Mouse (Mus musculus): ENCODE data around the gene Lpar1. TPM values are rescaled to one million over a fixed set of nuclear protein-coding genes. Genes with fewer than 3 reads are reported as not detected.
A peak's percentile ranks its signal among the peaks of the same experiment; 100 is the strongest.

Gene Lpar1
- polyA plus RNA-seq (2015; fragmentation: Nextera tagmentation; extraction: Ambion mirVana), result 2.4 TPM in 2 replicates

DNA sequence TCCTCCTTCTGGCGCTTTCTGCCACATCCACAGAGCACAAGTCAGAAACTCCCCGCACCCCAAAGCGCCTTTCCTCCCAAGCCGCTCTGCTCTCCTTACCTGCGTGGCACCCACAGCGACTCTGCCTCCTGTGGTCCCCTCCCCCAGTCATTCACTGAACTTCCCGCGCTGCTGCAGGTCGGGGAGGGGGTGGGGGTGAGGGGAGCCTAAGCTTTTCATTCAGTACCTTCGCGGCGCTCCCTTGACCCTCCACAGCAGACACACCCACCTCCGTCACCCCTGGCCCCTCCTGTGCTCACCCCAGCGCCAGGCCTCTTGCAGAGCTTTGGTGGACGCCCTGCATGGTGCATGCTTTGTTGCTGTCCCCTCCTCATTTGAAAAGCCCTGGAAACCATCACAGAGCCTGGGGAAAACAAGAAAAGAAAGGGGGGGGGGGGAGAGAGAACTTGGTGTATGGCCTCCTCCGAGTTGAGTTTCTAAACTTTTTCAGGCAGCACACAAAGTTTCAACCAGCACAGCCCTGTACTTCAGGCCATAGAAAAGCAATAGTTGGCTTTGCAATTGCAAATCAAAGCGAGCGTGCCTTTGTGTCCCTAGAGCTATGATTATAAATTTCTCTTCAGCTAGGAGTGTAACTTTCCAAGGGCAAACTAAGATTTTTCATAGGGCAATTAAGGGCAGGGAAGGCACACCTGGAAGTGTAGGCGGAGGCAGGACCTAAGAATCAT lies at the start of gene Lpar1:
Gene Lpar1 (minus strand): TSS at position 268 of the 728 bp plus-strand sequence.
- Histone ChIP-seq H3K27me3 (ENCODE audit: insufficient read depth, low read length) (peaks cover 22% of the 10 kb centered on the region), H3K4me3 (ENCODE audit: low read depth, low read length) (peak within 1 kb of the TSS; percentile 66), H3K4me1 (ENCODE audit: insufficient read depth) (peaks cover 12% of the 10 kb centered on the region; the same call in 1 of the 2 replicates), H3K36me3 (replicated peaks; ENCODE audit: insufficient read depth, low read length) (no peaks in the 10 kb centered on the region), H3K4me2 (ENCODE audit: low read depth, low read length) (peak within 1 kb of the TSS; percentile 92), H3K9me3 (ENCODE audit: low read length) (no peaks in the 10 kb centered on the region), H3K27ac (ENCODE audit: low read depth) (0 out of 2 replicates have a peak within 1 kb of the TSS, but pooled peaks have one; percentile 11), H3K9ac (replicated peaks) (peak within 1 kb of the TSS; percentile 55)
- DNase-seq (no peak), ATAC-seq (no peak)
- WGBS (ENCODE audit: insufficient replicate concordance), result 15% methylated on average over 18 of the region's 19 CpGs
- TF ChIP-seq CTCF (IDR thresholded peaks at IDR 0.05; ENCODE audit: low read depth) (no peak), EP300 (IDR thresholded peaks at IDR 0.05; ENCODE audit: low read depth) (no peak)

DNA sequence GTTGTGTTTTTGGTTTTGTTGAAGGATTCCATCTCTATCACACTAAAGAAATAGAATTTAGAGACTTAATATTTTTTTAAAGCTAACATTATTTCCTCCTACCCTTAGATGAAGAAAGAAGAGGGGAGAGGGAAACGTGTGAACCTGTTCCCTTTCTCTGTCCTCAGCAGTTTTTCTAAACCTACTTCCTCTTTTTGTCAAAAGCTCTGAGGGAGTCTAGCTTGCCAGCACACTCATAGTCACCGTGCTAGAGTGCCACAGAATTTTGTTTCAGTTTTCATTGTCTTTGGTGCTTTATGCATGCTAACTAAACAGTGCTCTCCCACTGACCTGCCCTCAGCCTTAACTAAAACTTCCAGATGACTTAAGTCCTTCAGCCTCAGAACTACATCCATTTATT lies 32.2 kb upstream of the Lpar1 start:
- Histone ChIP-seq H3K27me3 (ENCODE audit: insufficient read depth, low read length) (no peaks in the 10 kb centered on the region), H3K9me3 (ENCODE audit: low read length) (no peaks in the 10 kb centered on the region), H3K9ac (replicated peaks) (no peak overlapping the region), H3K36me3 (replicated peaks; ENCODE audit: insufficient read depth, low read length) (no peaks in the 10 kb centered on the region), H3K27ac (ENCODE audit: low read depth) (no peak overlapping the region), H3K4me3 (ENCODE audit: low read depth, low read length) (no peak overlapping the region; the same call in 1 of the 2 replicates), H3K4me1 (ENCODE audit: insufficient read depth) (no peaks in the 10 kb centered on the region; the same call in 1 of the 2 replicates), H3K4me2 (ENCODE audit: low read depth, low read length) (peak overlapping the region; percentile 26)
- ATAC-seq (no peak), DNase-seq (no peak)
- 9% methylated on average over 2 of the region's 2 CpGs for WGBS (ENCODE audit: insufficient replicate concordance)
- TF ChIP-seq EP300 (IDR thresholded peaks at IDR 0.05; ENCODE audit: low read depth), result no peak
- TF ChIP-seq CTCF (IDR thresholded peaks at IDR 0.05; ENCODE audit: low read depth), result no peak

DNA sequence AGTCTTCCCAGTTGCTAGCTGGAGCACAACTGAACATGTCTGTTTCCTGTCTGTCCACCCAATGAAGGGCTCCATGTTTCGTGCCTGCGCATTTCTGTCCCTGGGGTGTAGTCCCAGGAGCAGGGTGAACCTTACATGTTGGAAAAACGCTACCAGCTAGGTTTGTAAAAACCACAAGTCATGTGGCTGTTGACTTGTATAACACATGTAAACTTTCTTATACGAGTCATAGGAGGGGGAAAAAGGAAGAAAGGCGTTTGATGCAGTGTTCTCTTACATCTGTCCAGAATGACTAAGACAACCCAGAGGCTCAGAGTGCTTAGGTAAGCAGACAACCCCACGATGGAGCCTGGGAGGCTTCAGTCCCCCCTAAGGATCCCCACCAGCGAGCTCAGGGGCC lies 27.5 kb upstream of the Lpar1 start:
- H3K27me3 ChIP-seq (ENCODE audit: insufficient read depth, low read length), result no peaks in the 10 kb centered on the region
- DNase-seq (no peak), ATAC-seq (no peak)
- no peaks in the 10 kb centered on the region; the same call in 1 of the 2 replicates for H3K4me1 ChIP-seq (ENCODE audit: insufficient read depth)
- H3K9ac ChIP-seq (replicated peaks), result no peak overlapping the region
- H3K4me3 ChIP-seq (ENCODE audit: low read depth, low read length), result no peak overlapping the region
- no peak overlapping the region for H3K4me2 ChIP-seq (ENCODE audit: low read depth, low read length)
- H3K9me3 ChIP-seq (ENCODE audit: low read length), result no peaks in the 10 kb centered on the region
- H3K36me3 ChIP-seq (replicated peaks; ENCODE audit: insufficient read depth, low read length), result no peaks in the 10 kb centered on the region
- 56% methylated on average over 7 of the region's 7 CpGs for WGBS (ENCODE audit: insufficient replicate concordance)
- TF ChIP-seq CTCF (IDR thresholded peaks at IDR 0.05; ENCODE audit: low read depth), result no peak
- TF ChIP-seq EP300 (IDR thresholded peaks at IDR 0.05; ENCODE audit: low read depth), result no peak
- no peak overlapping the region for H3K27ac ChIP-seq (ENCODE audit: low read depth)

DNA sequence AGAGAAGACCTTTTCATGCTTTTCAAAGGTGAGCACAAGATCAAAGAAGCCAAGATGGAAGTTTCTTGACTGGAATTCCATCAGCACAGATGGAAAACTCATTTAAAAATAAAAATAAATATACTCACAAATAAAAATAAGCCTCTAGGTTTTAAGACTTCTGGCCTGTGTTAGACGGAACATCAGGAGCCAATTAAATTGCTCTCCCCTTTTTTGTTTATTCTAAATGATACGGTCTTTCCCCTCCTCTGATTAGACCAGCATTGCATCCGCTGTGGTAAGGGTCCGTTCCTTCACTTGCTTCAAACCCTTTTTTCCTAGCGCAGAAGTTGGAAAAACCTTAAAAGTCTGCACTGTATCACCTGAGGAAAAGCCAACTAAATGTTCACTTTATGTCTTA lies 26.8 kb upstream of the Lpar1 start:
- TF ChIP-seq EP300 (IDR thresholded peaks at IDR 0.05; ENCODE audit: low read depth) (no peak), CTCF (IDR thresholded peaks at IDR 0.05; ENCODE audit: low read depth) (no peak)
- DNase-seq (no peak), ATAC-seq (no peak)
- H3K4me2 ChIP-seq (ENCODE audit: low read depth, low read length), result no peak overlapping the region
- no peaks in the 10 kb centered on the region for H3K27me3 ChIP-seq (ENCODE audit: insufficient read depth, low read length)
- H3K27ac ChIP-seq (ENCODE audit: low read depth), result no peak overlapping the region
- no peaks in the 10 kb centered on the region for H3K36me3 ChIP-seq (replicated peaks; ENCODE audit: insufficient read depth, low read length)
- no peak overlapping the region for H3K9ac ChIP-seq (replicated peaks)
- WGBS (ENCODE audit: insufficient replicate concordance), result 88% methylated on average over 5 of the region's 5 CpGs
- no peak overlapping the region for H3K4me3 ChIP-seq (ENCODE audit: low read depth, low read length)
- no peaks in the 10 kb centered on the region for H3K9me3 ChIP-seq (ENCODE audit: low read length)
- no peaks in the 10 kb centered on the region for H3K4me1 ChIP-seq (ENCODE audit: insufficient read depth)

DNA sequence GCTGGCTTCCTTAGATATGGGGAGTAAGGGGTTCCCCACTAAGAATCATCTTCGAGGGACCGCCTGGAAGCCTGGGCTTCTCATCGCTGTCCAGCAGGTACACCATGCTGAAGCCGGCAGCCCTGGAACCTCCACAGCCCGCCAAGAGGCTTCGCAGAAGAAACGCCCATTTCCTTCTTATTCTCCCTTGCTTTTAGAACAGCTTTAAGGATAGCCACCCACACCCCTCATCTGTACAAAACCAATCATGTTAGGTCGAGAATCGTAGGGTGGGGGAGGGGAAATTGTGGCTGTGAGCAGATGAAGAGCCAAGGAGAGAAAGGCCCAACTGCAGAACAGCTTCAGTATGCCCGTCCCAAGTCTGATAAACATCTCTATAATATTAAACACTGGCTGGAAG lies 26.4 kb upstream of the Lpar1 start:
- TF ChIP-seq CTCF (IDR thresholded peaks at IDR 0.05; ENCODE audit: low read depth) (no peak), EP300 (IDR thresholded peaks at IDR 0.05; ENCODE audit: low read depth) (no peak)
- H3K4me1 ChIP-seq (ENCODE audit: insufficient read depth), result no peaks in the 10 kb centered on the region
- no peaks in the 10 kb centered on the region for H3K27me3 ChIP-seq (ENCODE audit: insufficient read depth, low read length)
- ATAC-seq (no peak), DNase-seq (no peak)
- H3K27ac ChIP-seq (ENCODE audit: low read depth), result no peak overlapping the region
- H3K4me3 ChIP-seq (ENCODE audit: low read depth, low read length), result no peak overlapping the region
- no peaks in the 10 kb centered on the region for H3K36me3 ChIP-seq (replicated peaks; ENCODE audit: insufficient read depth, low read length)
- H3K9me3 ChIP-seq (ENCODE audit: low read length), result no peaks in the 10 kb centered on the region
- no peak overlapping the region for H3K9ac ChIP-seq (replicated peaks)
- no peak overlapping the region for H3K4me2 ChIP-seq (ENCODE audit: low read depth, low read length)
- 62% methylated on average over 10 of the region's 10 CpGs for WGBS (ENCODE audit: insufficient replicate concordance)

DNA sequence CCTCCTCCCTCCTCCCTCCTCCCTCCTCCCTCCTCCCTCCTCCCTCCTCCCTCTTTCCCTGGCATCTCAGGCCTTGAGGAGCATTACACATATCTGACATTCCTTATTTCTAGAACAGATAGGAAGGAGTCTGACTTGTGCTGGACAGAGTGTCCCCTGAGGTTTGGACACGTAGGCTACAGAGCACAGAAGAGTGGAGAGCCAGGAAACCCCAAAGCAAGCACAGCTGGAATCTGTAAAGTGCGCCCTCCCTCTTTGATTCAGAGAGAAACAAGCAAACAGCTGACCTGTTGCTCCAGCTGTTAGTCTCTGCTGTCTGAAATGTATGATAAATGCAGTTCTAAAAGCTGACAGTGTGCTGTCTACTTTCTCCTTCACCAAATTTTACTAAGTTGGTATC lies 24.8 kb upstream of the Lpar1 start:
- Histone ChIP-seq H3K4me2 (ENCODE audit: low read depth, low read length) (no peak overlapping the region), H3K9ac (replicated peaks) (no peak overlapping the region), H3K27ac (ENCODE audit: low read depth) (no peak overlapping the region), H3K36me3 (replicated peaks; ENCODE audit: insufficient read depth, low read length) (no peaks in the 10 kb centered on the region), H3K4me3 (ENCODE audit: low read depth, low read length) (no peak overlapping the region), H3K9me3 (ENCODE audit: low read length) (no peaks in the 10 kb centered on the region), H3K4me1 (ENCODE audit: insufficient read depth) (no peaks in the 10 kb centered on the region), H3K27me3 (ENCODE audit: insufficient read depth, low read length) (no peaks in the 10 kb centered on the region)
- 41% methylated on average over 2 of the region's 2 CpGs for WGBS (ENCODE audit: insufficient replicate concordance)
- ATAC-seq (no peak), DNase-seq (no peak)
- TF ChIP-seq EP300 (IDR thresholded peaks at IDR 0.05; ENCODE audit: low read depth), result no peak
- TF ChIP-seq CTCF (IDR thresholded peaks at IDR 0.05; ENCODE audit: low read depth), result no peak
